In genomic region chr12:76285418-76285817, GRCm38 (mm10) we compare ENCODE assay signal across 29 mouse cellular contexts. TPM values are rescaled to one million over a fixed set of nuclear protein-coding genes. Genes with fewer than 3 reads are reported as not detected.
DNase-seq lines count a peak whose midpoint lies in the region; ATAC-seq lines count a peak whose summit lies in the region.
"Had no signal": no experiment of that assay in that cellular context is flagged by ENCODE, and none has a peak within 500 bp of the region (broad histone marks: within the 10 kb centered on the region; RNA-seq: fewer than 3 reads in every experiment).

No protein-coding gene starts in this region.

- ATAC-seq in embryonic facial prominence, embryonic 13.5 days (ENCODE audit: insufficient number of reproducible peaks, insufficient read depth, low FRiP score, low TSS enrichment, low read depth) = no peak
- ATAC-seq in hindbrain, embryonic 16.5 days = no peak
- ATAC-seq in neural tube, embryonic 13.5 days (ENCODE audit: low read depth) = no peak
- no peak for ATAC-seq in neural tube, embryonic 15.5 days (ENCODE audit: low FRiP score)
- ATAC-seq: activated CD4-positive, CD25-positive, alpha-beta regulatory T cell, adult 4 months; CD4-positive, CD25-positive, alpha-beta regulatory T cell, adult 4 months; forebrain, embryonic 14.5 days; Patski had no signal

- no peaks in the 10 kb centered on the region for H3K27me3 ChIP-seq in embryonic facial prominence, embryonic 13.5 days
- H3K27me3 ChIP-seq in embryonic facial prominence, embryonic 10.5 days (replicated peaks; ENCODE audit: low read depth, poor library complexity, severe bottlenecking) = no peaks in the 10 kb centered on the region
- H3K27me3 ChIP-seq in hindbrain, embryonic 16.5 days (replicated peaks; ENCODE audit: control insufficient read depth, insufficient read depth, low read length) = no peaks in the 10 kb centered on the region
- no peaks in the 10 kb centered on the region for H3K27me3 ChIP-seq in hindbrain, embryonic 10.5 days (ENCODE audit: insufficient read depth, poor library complexity, severe bottlenecking)
- H3K27me3 ChIP-seq in neural tube, embryonic 13.5 days = no peaks in the 10 kb centered on the region
- H3K27me3 ChIP-seq in neural tube, embryonic 15.5 days (replicated peaks) = no peaks in the 10 kb centered on the region
- H3K27me3 ChIP-seq: CH12.LX; embryonic facial prominence, embryonic 12.5 days; embryonic facial prominence, embryonic 15.5 days; forebrain, embryonic 12.5 days; Patski had no signal

- 88% methylated on average over 6 of the region's 6 CpGs for WGBS in embryonic facial prominence, embryonic 13.5 days
- 89% methylated on average over 6 of the region's 6 CpGs for WGBS in embryonic facial prominence, embryonic 10.5 days
- 60% methylated on average over 6 of the region's 6 CpGs for WGBS in hindbrain, embryonic 16.5 days
- WGBS in hindbrain, embryonic 10.5 days = 89% methylated on average over 6 of the region's 6 CpGs
- 65% methylated on average over 6 of the region's 6 CpGs for WGBS in neural tube, embryonic 13.5 days
- WGBS in neural tube, embryonic 15.5 days = 54% methylated on average over 6 of the region's 6 CpGs

- H3K4me1 ChIP-seq in embryonic facial prominence, embryonic 13.5 days = no peaks in the 10 kb centered on the region; the same call in 1 of the 2 replicates
- H3K4me1 ChIP-seq in embryonic facial prominence, embryonic 10.5 days = no peaks in the 10 kb centered on the region
- peaks cover 6% of the 10 kb centered on the region for H3K4me1 ChIP-seq in hindbrain, embryonic 16.5 days (ENCODE audit: control insufficient read depth, insufficient read depth, low read depth, low read length)
- H3K4me1 ChIP-seq in hindbrain, embryonic 10.5 days (replicated peaks) = peaks cover 18% of the 10 kb centered on the region
- peaks cover 32% of the 10 kb centered on the region for H3K4me1 ChIP-seq in neural tube, embryonic 13.5 days (replicated peaks)
- peaks cover 18% of the 10 kb centered on the region; the same call in 1 of the 2 replicates for H3K4me1 ChIP-seq in neural tube, embryonic 15.5 days
- H3K4me1 ChIP-seq: embryonic facial prominence, embryonic 12.5 days; embryonic facial prominence, embryonic 15.5 days had no signal

- H3K9ac ChIP-seq in embryonic facial prominence, embryonic 13.5 days = 0 out of 2 replicates have a peak overlapping the region, but pooled peaks have one; percentile 11
- 0 out of 2 replicates have a peak overlapping the region, but pooled peaks have one; percentile 11 for H3K9ac ChIP-seq in hindbrain, embryonic 16.5 days (ENCODE audit: low read depth, low read length)
- H3K9ac ChIP-seq in neural tube, embryonic 13.5 days = peak overlapping the region; percentile 31; the same call in 1 of the 2 replicates
- H3K9ac ChIP-seq in neural tube, embryonic 15.5 days (replicated peaks) = no peak overlapping the region
- H3K9ac ChIP-seq: embryonic facial prominence, embryonic 12.5 days; embryonic facial prominence, embryonic 15.5 days; forebrain, embryonic 12.5 days had no signal

- no peak for DNase-seq in embryonic facial prominence, embryonic 10.5 days (ENCODE audit: low spot score)
- no peak for DNase-seq in hindbrain, embryonic 10.5 days (ENCODE audit: low spot score)
- peak; percentile 67 for DNase-seq in brain, adult 2 months (ENCODE audit: low read depth, low spot score)
- DNase-seq: adrenal gland, adult 8-10 months; adrenal gland, postnatal 14 days; adrenal gland, postnatal 36 days; B cell, adult 2 months; cerebellum, adult 11 months; cerebellum, adult 18-20 months; cerebellum, adult 8-10 months; cerebellum, adult 9-11 months; cerebellum, postnatal 14 days; cerebellum, postnatal 36 days; embryo, embryonic 11 days had no signal

- H3K36me3 ChIP-seq in embryonic facial prominence, embryonic 13.5 days = peaks cover 70% of the 10 kb centered on the region
- H3K36me3 ChIP-seq in embryonic facial prominence, embryonic 10.5 days (replicated peaks) = peaks cover 87% of the 10 kb centered on the region
- H3K36me3 ChIP-seq in hindbrain, embryonic 16.5 days (ENCODE audit: control insufficient read depth, insufficient read depth, low read length) = peaks cover 11% of the 10 kb centered on the region
- peaks cover 70% of the 10 kb centered on the region for H3K36me3 ChIP-seq in hindbrain, embryonic 10.5 days
- peaks cover 30% of the 10 kb centered on the region for H3K36me3 ChIP-seq in neural tube, embryonic 13.5 days
- H3K36me3 ChIP-seq in neural tube, embryonic 15.5 days = peaks cover 21% of the 10 kb centered on the region

- no peak overlapping the region for H3K4me3 ChIP-seq in embryonic facial prominence, embryonic 13.5 days
- H3K4me3 ChIP-seq in embryonic facial prominence, embryonic 10.5 days = no peak overlapping the region
- H3K4me3 ChIP-seq in hindbrain, embryonic 16.5 days (ENCODE audit: low read length) = no peak overlapping the region
- H3K4me3 ChIP-seq in hindbrain, embryonic 10.5 days = no peak overlapping the region
- H3K4me3 ChIP-seq in neural tube, embryonic 13.5 days = no peak overlapping the region
- no peak overlapping the region for H3K4me3 ChIP-seq in neural tube, embryonic 15.5 days (replicated peaks)
- H3K4me3 ChIP-seq: embryonic facial prominence, embryonic 12.5 days; embryonic facial prominence, embryonic 15.5 days; erythroblast, embryonic 14.5 days; forebrain, embryonic 10.5 days; forebrain, embryonic 12.5 days had no signal

- no peak overlapping the region for H3K27ac ChIP-seq in embryonic facial prominence, embryonic 13.5 days
- H3K27ac ChIP-seq in embryonic facial prominence, embryonic 10.5 days (replicated peaks) = no peak overlapping the region
- H3K27ac ChIP-seq in hindbrain, embryonic 16.5 days (ENCODE audit: low read depth, low read length) = no peak overlapping the region
- H3K27ac ChIP-seq in hindbrain, embryonic 10.5 days = no peak overlapping the region
- no peak overlapping the region for H3K27ac ChIP-seq in neural tube, embryonic 13.5 days (replicated peaks)
- H3K27ac ChIP-seq in neural tube, embryonic 15.5 days (replicated peaks) = no peak overlapping the region
- H3K27ac ChIP-seq: embryonic facial prominence, embryonic 12.5 days; embryonic facial prominence, embryonic 15.5 days; forebrain, embryonic 10.5 days; forebrain, embryonic 12.5 days had no signal

- no peaks in the 10 kb centered on the region for H3K9me3 ChIP-seq in embryonic facial prominence, embryonic 13.5 days
- H3K9me3 ChIP-seq in embryonic facial prominence, embryonic 10.5 days = no peaks in the 10 kb centered on the region
- no peaks in the 10 kb centered on the region for H3K9me3 ChIP-seq in hindbrain, embryonic 16.5 days (ENCODE audit: control insufficient read depth, low read length)
- no peaks in the 10 kb centered on the region for H3K9me3 ChIP-seq in hindbrain, embryonic 10.5 days
- H3K9me3 ChIP-seq in neural tube, embryonic 13.5 days = no peaks in the 10 kb centered on the region
- no peaks in the 10 kb centered on the region for H3K9me3 ChIP-seq in neural tube, embryonic 15.5 days (replicated peaks)
- H3K9me3 ChIP-seq: embryonic facial prominence, embryonic 12.5 days; embryonic facial prominence, embryonic 15.5 days; forebrain, embryonic 10.5 days; forebrain, embryonic 12.5 days; G1E had no signal

- no peak overlapping the region for H3K4me2 ChIP-seq in embryonic facial prominence, embryonic 13.5 days
- H3K4me2 ChIP-seq in hindbrain, embryonic 16.5 days (ENCODE audit: low read length) = no peak overlapping the region
- H3K4me2 ChIP-seq in neural tube, embryonic 13.5 days = no peak overlapping the region
- H3K4me2 ChIP-seq in neural tube, embryonic 15.5 days = no peak overlapping the region
- H3K4me2 ChIP-seq: embryonic facial prominence, embryonic 12.5 days; embryonic facial prominence, embryonic 15.5 days; forebrain, embryonic 12.5 days had no signal

RNA-seq across cellular contexts. Expression of gene Mthfd1, which starts 30.3 kb away (rescaled TPM):
- 73.9 and 76.8 TPM in 2 replicates for polyA plus RNA-seq in embryonic facial prominence, embryonic 13.5 days (2015; fragmentation: Nextera tagmentation; extraction: Ambion mirVana)
- polyA plus RNA-seq in embryonic facial prominence, embryonic 10.5 days (2016; fragmentation: Nextera tagmentation; extraction: Ambion mirVana) = 106 and 117 TPM in 2 replicates
- polyA plus RNA-seq in hindbrain, embryonic 16.5 days (2015; fragmentation: Nextera tagmentation; extraction: Ambion mirVana) = 37.8 and 38.9 TPM in 2 replicates
- 62.5 and 85.6 TPM in 2 replicates for polyA plus RNA-seq in hindbrain, embryonic 10.5 days (2016; fragmentation: Nextera tagmentation; extraction: Ambion mirVana)
- 23.1 and 25.5 TPM in 2 replicates for polyA plus RNA-seq in neural tube, embryonic 13.5 days (2015; fragmentation: Nextera tagmentation; extraction: Ambion mirVana)
- 29.3 and 43.5 TPM in 2 replicates for polyA plus RNA-seq in neural tube, embryonic 15.5 days (2015; fragmentation: Nextera tagmentation; extraction: Ambion mirVana)

RNA-seq across cellular contexts. Expression of gene Tex21, which starts 38.9 kb away (rescaled TPM):
- 0.12 TPM in 1 of 2 replicates, not detected in the other for polyA plus RNA-seq in embryonic facial prominence, embryonic 13.5 days (2015; fragmentation: Nextera tagmentation; extraction: Ambion mirVana)
- polyA plus RNA-seq in embryonic facial prominence, embryonic 10.5 days (2016; fragmentation: Nextera tagmentation; extraction: Ambion mirVana) = not detected in 2 replicates
- polyA plus RNA-seq in hindbrain, embryonic 16.5 days (2015; fragmentation: Nextera tagmentation; extraction: Ambion mirVana) = not detected in 2 replicates
- not detected in 2 replicates for polyA plus RNA-seq in hindbrain, embryonic 10.5 days (2016; fragmentation: Nextera tagmentation; extraction: Ambion mirVana)
- polyA plus RNA-seq in neural tube, embryonic 13.5 days (2015; fragmentation: Nextera tagmentation; extraction: Ambion mirVana) = not detected in 2 replicates
- not detected in 2 replicates for polyA plus RNA-seq in neural tube, embryonic 15.5 days (2015; fragmentation: Nextera tagmentation; extraction: Ambion mirVana)
- polyA plus RNA-seq: activated CD4-positive, CD25-positive, alpha-beta regulatory T cell, adult 4 months; CD4-positive, CD25-positive, alpha-beta regulatory T cell, adult 4 months; embryonic facial prominence, embryonic 12.5 days; embryonic facial prominence, embryonic 15.5 days; erythroblast, embryonic 14.5 days; forebrain, embryonic 10.5 days; forebrain, embryonic 12.5 days; forebrain, embryonic 14.5 days; Patski had no signal

RNA-seq across cellular contexts. Expression of gene Akap5, which starts 39.3 kb away (rescaled TPM):
- 1.1 and 1.5 TPM in 2 replicates for polyA plus RNA-seq in embryonic facial prominence, embryonic 13.5 days (2015; fragmentation: Nextera tagmentation; extraction: Ambion mirVana)
- polyA plus RNA-seq in embryonic facial prominence, embryonic 10.5 days (2016; fragmentation: Nextera tagmentation; extraction: Ambion mirVana) = 2.3 and 2.7 TPM in 2 replicates
- 12.3 and 13.8 TPM in 2 replicates for polyA plus RNA-seq in hindbrain, embryonic 16.5 days (2015; fragmentation: Nextera tagmentation; extraction: Ambion mirVana)
- polyA plus RNA-seq in hindbrain, embryonic 10.5 days (2016; fragmentation: Nextera tagmentation; extraction: Ambion mirVana) = 3.7 and 4.0 TPM in 2 replicates
- polyA plus RNA-seq in neural tube, embryonic 13.5 days (2015; fragmentation: Nextera tagmentation; extraction: Ambion mirVana) = 7.4 and 7.6 TPM in 2 replicates
- 11.9 and 12.6 TPM in 2 replicates for polyA plus RNA-seq in neural tube, embryonic 15.5 days (2015; fragmentation: Nextera tagmentation; extraction: Ambion mirVana)
